Mouse (Mus musculus) midbrain, embryonic 10.5 days (tissue): ENCODE data around the gene Sox5. TPM values are rescaled to one million over a fixed set of nuclear protein-coding genes. Genes with fewer than 3 reads are reported as not detected.
"Not testable (repeated sequence)": the region's sequence is repeated elsewhere in the genome, so short reads cannot be mapped to it uniquely, and the experiment has no call there.

Source experiments
- DNase-seq: peaks from one replicate; pipeline ENCODE4 v3.0.0-alpha.2; 2017; ENCODE audit warnings: low spot score
- H3K27ac ChIP-seq: fragments of 300-500 bp; sonication (generic); replicated peaks from 2 replicates; pipeline ENCODE4 v1.5.1; 2016; ENCODE audit warnings: mild to moderate bottlenecking
- H3K27me3 ChIP-seq: fragments of 300-500 bp; sonication (generic); 2 replicates; pipeline ENCODE4 v1.6.1; 2016; ENCODE audit warnings: low read depth, mild to moderate bottlenecking; ENCODE audit not compliant: poor library complexity, severe bottlenecking
- H3K36me3 ChIP-seq: fragments of 300-500 bp; sonication (generic); 2 replicates; pipeline ENCODE4 v1.6.1; 2016; ENCODE audit warnings: mild to moderate bottlenecking, moderate library complexity
- H3K4me1 ChIP-seq: fragments of 300-500 bp; sonication (generic); 2 replicates; pipeline ENCODE4 v1.6.1; 2016
- H3K4me3 ChIP-seq: fragments of 300-500 bp; sonication (generic); 2 replicates; pipeline ENCODE4 v1.5.1; 2016; ENCODE audit warnings: mild to moderate bottlenecking, moderate library complexity
- H3K9me3 ChIP-seq: fragments of 300-500 bp; sonication (generic); replicated peaks from 2 replicates; pipeline ENCODE4 v1.6.1; 2016; ENCODE audit warnings: mild to moderate bottlenecking
- WGBS: fragments of 180-500 bp; shearing (Covaris S2); methylation state at CpG from one replicate; pipeline ENCODE4 v1.1.7; 2016; 5-methylcytosine and 5-hydroxymethylcytosine counted together
- polyA plus RNA-seq: library from polyadenylated mRNA; unstranded; fragments of >200 nt; fragmentation: Nextera tagmentation; extraction: Ambion mirVana; gene quantifications from 2 replicates; pipeline ENCODE4 v1.2.1, GENCODE M21; 2016

Sox5 gene
- polyA plus RNA-seq, 1 experiment from 2014 or later: 28.2 TPM

DNA sequence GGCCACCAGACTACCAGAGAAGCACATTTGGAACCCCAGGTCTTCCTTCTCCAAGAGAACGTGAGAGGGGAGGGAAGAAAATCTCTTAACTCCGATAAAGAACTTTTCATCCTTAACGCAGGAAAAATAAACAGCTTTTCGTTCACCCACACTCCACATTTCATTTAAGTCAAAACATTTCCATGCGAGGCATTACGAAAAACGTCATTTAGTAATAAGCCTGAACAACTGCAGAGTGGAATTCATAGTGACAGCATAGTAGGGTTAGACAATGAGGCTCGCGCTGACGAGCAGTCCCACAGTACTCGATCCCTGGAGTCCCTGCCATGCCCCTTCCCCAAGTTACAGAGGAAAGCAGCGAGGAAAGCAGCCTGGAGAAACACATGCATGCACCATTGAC lies 578.8 kb downstream of the Sox5 start:
- no peak overlapping the region for H3K4me3 ChIP-seq
- 47% methylated on average over 12 of the region's 12 CpGs for WGBS
- no peaks in the 10 kb centered on the region for H3K36me3 ChIP-seq
- DNase-seq: no peak
- no peaks in the 10 kb centered on the region for H3K9me3 ChIP-seq
- no peaks in the 10 kb centered on the region for H3K27me3 ChIP-seq
- H3K4me1 ChIP-seq: peaks cover 50% of the 10 kb centered on the region
- 0 out of 2 replicates have a peak overlapping the region, but pooled peaks have one; percentile 13 for H3K27ac ChIP-seq

DNA sequence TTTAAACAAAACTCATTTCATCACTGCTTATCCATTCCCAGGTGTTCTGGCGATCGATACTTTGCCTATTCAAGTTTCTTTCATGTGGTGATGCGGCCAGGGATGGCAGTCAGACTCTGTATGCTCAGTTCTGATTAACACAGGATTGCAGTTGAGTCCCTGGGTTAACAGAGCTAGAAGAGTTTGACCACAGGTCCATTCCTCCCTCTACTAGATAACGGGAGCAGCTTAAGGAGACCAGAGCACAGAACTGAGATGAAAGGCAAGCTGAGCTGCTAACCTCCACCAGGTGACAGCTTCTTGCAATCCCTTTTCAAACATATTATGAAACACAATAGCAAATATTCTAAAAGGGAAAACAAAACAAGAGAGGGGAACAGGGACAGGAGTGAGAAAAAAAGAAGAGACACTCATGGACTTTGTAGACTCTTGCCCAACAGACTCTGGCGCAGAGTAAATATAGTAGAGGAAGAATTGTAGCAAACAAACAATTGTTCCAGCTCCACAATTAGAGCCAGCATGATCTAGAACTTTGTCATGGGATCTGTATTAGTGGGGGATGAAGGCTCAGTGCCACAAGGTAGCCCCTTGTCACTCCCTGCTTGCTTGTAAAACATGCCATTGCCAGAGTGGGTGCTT lies 580.3 kb downstream of the Sox5 start:
- Histone ChIP-seq H3K4me1 (peaks cover 43% of the 10 kb centered on the region), H3K4me3 (no peak overlapping the region), H3K27ac (no peak overlapping the region), H3K9me3 (no peaks in the 10 kb centered on the region), H3K36me3 (no peaks in the 10 kb centered on the region), H3K27me3 (no peaks in the 10 kb centered on the region)
- 87% methylated on average over 5 of the region's 5 CpGs for WGBS
- DNase-seq: no peak

DNA sequence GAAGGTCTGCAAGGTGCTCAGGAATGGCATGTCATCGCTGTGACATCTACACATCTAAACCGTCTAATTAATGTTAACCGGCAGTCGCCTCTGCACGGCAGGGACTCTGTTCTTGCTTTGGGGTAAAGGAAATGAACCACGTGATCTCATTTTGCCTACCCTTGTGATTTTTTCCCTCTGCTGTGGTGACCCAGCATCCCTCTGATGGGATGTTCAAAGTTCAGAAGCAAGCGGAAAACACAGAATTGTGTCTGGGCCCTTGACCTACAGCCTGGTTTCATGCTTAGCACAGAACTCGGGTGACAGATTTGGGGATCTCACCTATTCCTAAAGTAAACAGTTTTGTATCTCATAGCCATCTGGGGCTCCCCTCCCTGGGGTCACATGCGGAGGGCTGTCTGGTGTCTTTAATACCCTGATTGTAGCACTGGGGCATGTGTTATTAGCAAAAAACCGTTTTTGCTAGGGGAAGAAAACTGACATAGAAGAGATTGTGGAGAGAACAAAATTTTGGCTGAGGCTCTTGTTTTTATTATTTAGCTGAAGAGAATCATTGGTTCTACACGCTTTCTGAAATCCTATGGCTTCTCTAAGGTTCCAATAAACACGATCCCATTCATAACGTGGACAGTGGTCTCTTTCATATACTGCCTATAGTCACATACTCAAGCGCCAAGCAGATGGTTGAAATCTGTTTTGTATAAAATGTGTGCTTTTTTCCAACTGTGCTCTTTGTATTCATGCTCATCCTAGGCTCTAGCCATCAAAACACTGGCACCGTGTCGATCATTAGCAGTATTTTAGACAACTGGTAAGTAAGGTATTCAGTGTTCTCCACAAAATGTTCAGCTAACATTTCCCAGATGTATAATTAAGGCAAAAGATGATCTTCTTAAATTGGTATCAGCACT lies 584.3 kb downstream of the Sox5 start:
- H3K27ac ChIP-seq: no peak overlapping the region
- H3K27me3 ChIP-seq: no peaks in the 10 kb centered on the region
- 82% methylated on average over 16 of the region's 16 CpGs for WGBS
- H3K4me1 ChIP-seq: peaks cover 10% of the 10 kb centered on the region; the same call in 1 of the 2 replicates
- no peak overlapping the region for H3K4me3 ChIP-seq
- no peak for DNase-seq
- H3K9me3 ChIP-seq: no peaks in the 10 kb centered on the region
- 0 out of 2 replicates have a peak, but pooled peaks cover under 1% of the 10 kb centered on the region for H3K36me3 ChIP-seq

DNA sequence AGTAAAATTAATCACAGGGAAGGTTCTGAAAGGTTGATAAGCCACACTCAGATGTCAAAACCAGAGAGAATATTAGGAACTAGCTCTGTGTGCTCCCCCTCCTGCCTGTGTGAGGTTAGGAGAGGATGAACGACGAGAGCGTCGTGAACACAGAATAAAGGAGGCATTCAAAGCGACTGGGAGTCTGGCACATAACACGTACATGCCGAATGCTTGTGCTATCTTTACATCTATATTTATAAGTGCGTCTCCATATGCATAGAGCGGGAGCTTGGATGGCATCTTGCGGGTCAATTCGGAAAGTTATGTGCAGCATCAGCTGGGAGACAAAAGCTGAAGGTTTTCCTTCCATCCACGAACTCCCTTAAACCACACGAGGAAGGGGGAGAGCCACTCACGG lies 585.8 kb downstream of the Sox5 start:
- WGBS: 91% methylated on average over 14 of the region's 14 CpGs
- Histone ChIP-seq H3K36me3 (peaks cover 12% of the 10 kb centered on the region), H3K27ac (no peak overlapping the region), H3K9me3 (peaks cover 14% of the 10 kb centered on the region), H3K4me3 (no peak overlapping the region), H3K4me1 (peaks cover 4% of the 10 kb centered on the region; the same call in 1 of the 2 replicates), H3K27me3 (no peaks in the 10 kb centered on the region)
- no peak for DNase-seq

DNA sequence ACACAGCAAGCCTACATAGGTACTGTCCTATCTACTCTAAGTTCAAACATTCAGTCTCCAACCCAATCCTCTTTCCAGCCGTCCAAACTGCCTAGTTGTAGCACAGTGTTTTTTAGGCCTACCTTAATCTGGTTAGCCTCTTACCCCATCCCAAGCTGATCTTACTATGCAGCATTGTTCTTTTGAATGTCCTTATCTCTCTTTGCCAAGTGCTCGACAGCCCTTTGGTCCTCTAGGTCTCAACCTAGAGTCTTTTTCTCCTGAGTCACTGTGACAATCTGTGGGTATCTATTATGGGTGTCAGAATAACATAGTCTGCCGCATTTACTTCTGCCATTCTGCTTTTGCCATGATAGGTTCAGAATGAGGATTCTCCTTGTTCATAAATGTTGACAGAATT lies 598.7 kb downstream of the Sox5 start:
- no peak overlapping the region for H3K4me3 ChIP-seq
- no peak for DNase-seq
- no peaks in the 10 kb centered on the region for H3K9me3 ChIP-seq
- 86% methylated on average over 3 of the region's 3 CpGs for WGBS
- no peak overlapping the region for H3K27ac ChIP-seq
- no peaks in the 10 kb centered on the region for H3K36me3 ChIP-seq
- H3K4me1 ChIP-seq: peaks cover 18% of the 10 kb centered on the region
- H3K27me3 ChIP-seq: no peaks in the 10 kb centered on the region

DNA sequence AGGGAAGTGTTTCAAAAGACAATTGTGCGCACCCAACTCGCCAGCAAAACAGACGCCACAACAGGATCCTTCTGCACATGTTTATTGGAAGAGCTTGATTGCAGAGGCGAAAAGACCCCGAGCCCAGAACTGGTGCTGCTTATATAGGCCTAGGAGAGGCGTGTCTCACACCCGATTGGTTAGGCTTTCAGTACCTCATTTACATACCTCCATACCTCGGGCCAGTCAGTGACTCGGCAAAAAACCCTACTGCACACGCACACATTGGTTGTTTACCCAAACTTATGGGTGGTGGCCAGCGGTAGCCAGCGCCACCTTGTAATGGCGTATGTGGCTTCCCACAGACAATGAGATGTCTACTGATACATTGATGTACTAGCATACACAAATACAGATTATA lies 599.3 kb downstream of the Sox5 start:
- peaks cover 18% of the 10 kb centered on the region for H3K4me1 ChIP-seq
- not testable (repeated sequence) for H3K27me3 ChIP-seq, H3K36me3 ChIP-seq, H3K9me3 ChIP-seq, DNase-seq, H3K4me3 ChIP-seq, H3K27ac ChIP-seq
- 95% methylated on average over 13 of the region's 13 CpGs for WGBS

DNA sequence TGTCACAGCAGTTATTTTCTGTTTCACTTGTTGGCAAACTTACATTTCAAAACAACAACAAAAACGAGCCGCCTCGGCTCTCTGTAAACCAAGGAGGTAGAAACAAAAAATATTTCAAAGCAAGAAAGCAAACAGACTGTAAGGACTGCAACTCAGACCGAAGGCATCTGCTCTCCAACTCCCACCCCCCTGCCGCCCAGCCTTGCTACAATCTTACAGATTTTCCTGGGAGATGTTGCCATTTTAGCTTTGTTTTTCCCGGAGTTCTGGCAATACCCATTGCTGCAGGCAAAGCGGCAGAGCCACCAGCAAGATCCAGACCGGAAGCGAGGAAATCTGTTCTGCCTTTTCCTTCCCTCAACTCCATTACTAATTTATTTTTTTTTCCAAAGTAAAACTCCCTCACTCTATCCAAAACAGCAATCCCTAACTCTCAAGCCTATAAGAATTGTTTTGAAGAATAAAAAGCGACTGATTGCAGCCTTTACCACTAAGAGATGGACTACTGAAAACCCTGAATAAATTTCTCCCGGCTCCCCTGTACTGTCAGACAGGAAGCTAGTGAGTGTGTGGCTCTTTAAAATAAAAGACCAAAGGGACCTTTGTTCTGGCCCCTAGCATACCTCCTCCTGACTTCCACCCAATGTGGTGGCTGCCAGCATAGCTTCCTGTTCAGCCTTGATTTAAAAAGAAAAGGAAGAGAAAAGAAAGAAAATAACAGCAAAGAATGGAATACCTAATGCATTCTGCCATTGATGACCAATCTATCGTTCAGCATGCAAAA lies 600.5 kb downstream of the Sox5 start:
- Histone ChIP-seq H3K9me3 (no peaks in the 10 kb centered on the region), H3K4me3 (peak overlapping the region; percentile 14; the same call in 1 of the 2 replicates), H3K27ac (peak overlapping the region; percentile 75), H3K27me3 (no peaks in the 10 kb centered on the region), H3K4me1 (peaks cover 18% of the 10 kb centered on the region), H3K36me3 (no peaks in the 10 kb centered on the region)
- WGBS: 59% methylated on average over 12 of the region's 12 CpGs
- no peak for DNase-seq

DNA sequence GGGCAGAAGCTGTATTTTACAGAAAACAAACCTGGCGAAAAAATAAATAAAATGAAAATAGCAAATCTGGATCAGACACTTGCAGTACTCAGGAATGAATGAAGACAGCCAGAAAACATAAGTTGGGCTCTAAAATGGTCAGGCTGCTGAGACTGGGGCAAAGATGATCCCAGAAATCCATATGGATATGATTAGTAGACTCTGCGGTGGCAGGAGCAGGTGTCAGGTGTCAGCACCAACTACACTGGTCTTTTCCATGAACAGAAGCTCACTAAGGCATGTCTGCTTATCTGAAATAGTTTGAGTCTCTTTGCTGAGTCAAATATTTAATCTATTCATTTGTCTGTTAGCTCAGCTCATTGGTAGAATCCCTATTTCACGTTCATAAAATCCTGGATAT lies 602.7 kb downstream of the Sox5 start:
- Histone ChIP-seq H3K27ac (no peak overlapping the region), H3K27me3 (no peaks in the 10 kb centered on the region), H3K4me1 (peaks cover 22% of the 10 kb centered on the region), H3K36me3 (no peaks in the 10 kb centered on the region), H3K4me3 (no peak overlapping the region), H3K9me3 (no peaks in the 10 kb centered on the region)
- 77% methylated on average over 3 of the region's 3 CpGs for WGBS
- DNase-seq: no peak

DNA sequence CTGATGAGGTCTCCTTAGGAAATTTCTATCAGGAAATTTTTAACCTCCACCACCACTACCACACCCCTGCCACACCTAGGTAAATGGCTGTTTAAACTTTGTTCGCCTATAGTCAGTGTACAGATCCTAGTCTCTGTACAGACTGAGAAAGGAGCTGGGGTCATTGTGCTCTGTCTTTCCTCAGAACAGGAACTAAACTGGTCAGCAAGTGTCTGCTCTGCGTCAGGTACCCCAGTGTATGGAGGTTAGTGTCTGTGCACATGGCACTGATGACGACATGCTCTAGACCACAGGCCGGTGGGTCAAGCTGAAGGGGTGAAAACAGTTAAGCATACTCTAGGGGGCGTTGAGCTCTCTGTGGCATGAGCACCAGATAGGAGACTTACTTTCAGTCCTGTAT lies 605.1 kb downstream of the Sox5 start:
- peaks cover 19% of the 10 kb centered on the region for H3K4me1 ChIP-seq
- no peak overlapping the region for H3K27ac ChIP-seq
- no peak for DNase-seq
- H3K9me3 ChIP-seq: no peaks in the 10 kb centered on the region
- 90% methylated on average over 5 of the region's 5 CpGs for WGBS
- H3K36me3 ChIP-seq: no peaks in the 10 kb centered on the region
- H3K27me3 ChIP-seq: no peaks in the 10 kb centered on the region
- no peak overlapping the region for H3K4me3 ChIP-seq

DNA sequence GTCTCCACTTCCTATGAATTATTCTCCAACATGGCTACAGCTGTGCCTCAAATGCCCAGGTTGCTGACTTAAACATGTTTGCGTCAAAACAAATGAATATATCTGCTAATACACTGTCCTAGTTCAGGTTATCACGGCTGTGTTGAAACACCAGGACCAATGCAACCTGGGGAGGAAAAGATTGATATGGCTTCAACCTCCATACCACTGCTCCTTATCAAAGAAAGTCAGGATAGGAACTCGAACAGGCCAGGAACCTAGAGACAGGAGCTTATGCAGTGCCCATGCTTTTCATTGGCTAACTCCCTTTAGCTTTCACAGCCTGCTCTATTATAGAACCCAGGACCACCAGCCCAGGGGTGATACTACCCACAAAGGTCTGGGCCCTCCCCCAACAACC lies 606.2 kb downstream of the Sox5 start:
- H3K36me3 ChIP-seq: no peaks in the 10 kb centered on the region
- H3K4me1 ChIP-seq: peaks cover 14% of the 10 kb centered on the region
- no peak overlapping the region for H3K27ac ChIP-seq
- no peaks in the 10 kb centered on the region for H3K9me3 ChIP-seq
- no peak for DNase-seq
- no peak overlapping the region for H3K4me3 ChIP-seq
- 94% methylated on average over 3 of the region's 3 CpGs for WGBS
- H3K27me3 ChIP-seq: no peaks in the 10 kb centered on the region

DNA sequence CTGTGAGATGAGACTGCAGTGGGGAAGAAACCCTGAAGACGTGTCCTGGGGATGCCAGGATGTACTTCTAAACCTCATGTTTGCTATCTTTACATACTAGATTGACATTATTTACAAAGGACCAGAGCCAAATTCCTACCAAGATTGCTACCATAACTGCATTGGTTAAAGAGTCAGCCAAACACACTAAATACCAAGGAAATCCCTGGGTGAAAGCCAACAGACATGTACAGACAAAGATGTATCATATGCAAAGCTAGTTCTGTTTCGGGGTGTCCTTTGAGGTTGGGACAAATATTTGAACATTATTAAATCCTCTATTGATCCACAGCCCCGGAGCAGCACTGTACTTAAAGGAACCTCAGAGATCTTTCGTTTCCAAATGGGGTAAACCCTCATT lies 611.2 kb downstream of the Sox5 start:
- H3K4me3 ChIP-seq: no peak overlapping the region
- H3K9me3 ChIP-seq: no peaks in the 10 kb centered on the region
- peaks cover 59% of the 10 kb centered on the region for H3K4me1 ChIP-seq
- WGBS: 79% methylated on average over 4 of the region's 4 CpGs
- H3K27me3 ChIP-seq: no peaks in the 10 kb centered on the region
- no peaks in the 10 kb centered on the region for H3K36me3 ChIP-seq
- no peak for DNase-seq
- H3K27ac ChIP-seq: peak overlapping the region; percentile 76; the same call in 1 of the 2 replicates

DNA sequence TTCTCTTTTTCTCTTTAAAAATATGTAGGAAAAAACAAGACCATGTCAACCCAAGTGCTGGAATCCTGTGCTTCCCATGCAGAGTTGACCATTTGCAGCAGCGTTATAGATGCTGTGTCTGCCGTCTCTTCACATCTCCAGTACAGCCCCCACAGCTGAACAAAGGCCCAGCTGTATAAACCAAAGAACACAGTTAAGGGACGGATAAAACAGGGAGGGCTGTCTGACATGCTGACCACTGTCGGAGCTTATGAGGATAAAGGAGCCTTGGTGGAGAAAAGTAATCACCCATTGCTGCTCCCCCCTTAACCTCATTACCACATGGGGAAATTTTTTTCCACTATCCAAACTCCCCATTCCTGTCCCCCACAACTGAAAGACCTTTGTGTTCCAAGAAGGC lies 612.0 kb downstream of the Sox5 start:
- WGBS: 15% methylated on average over 4 of the region's 4 CpGs
- Histone ChIP-seq H3K4me1 (peaks cover 61% of the 10 kb centered on the region), H3K4me3 (no peak overlapping the region), H3K27ac (peak overlapping the region; percentile 76), H3K9me3 (no peaks in the 10 kb centered on the region), H3K36me3 (no peaks in the 10 kb centered on the region), H3K27me3 (no peaks in the 10 kb centered on the region)
- DNase-seq: peak; percentile 22
